Mouse (Mus musculus): ENCODE results near the gene Mdfic.

GRCm38 (mm10) chr6:15793602-15794345, 73.3 kb downstream of the Mdfic start:
- TF ChIP-seq TAL1 (IDR thresholded peaks at IDR 0.05; ENCODE audit: low read length) = no peak
- TF ChIP-seq GATA1 (IDR thresholded peaks at IDR 0.05; ENCODE audit: low read length) = no peak
